Mouse (Mus musculus) c-Kit-positive CD71-positive TER-119-positive erythroid progenitor cells, embryonic 14.5 days (primary cell): Measurements from ENCODE around the gene Itpkb.
"Not testable (repeated sequence)": the region's sequence is repeated elsewhere in the genome, so short reads cannot be mapped to it uniquely, and the experiment has no call there.

Source experiments
- DNase-seq: peaks from one replicate; pipeline ENCODE4 v3.0.0-alpha.2; 2013; ENCODE audit warnings: low spot score

The Itpkb gene

DNA sequence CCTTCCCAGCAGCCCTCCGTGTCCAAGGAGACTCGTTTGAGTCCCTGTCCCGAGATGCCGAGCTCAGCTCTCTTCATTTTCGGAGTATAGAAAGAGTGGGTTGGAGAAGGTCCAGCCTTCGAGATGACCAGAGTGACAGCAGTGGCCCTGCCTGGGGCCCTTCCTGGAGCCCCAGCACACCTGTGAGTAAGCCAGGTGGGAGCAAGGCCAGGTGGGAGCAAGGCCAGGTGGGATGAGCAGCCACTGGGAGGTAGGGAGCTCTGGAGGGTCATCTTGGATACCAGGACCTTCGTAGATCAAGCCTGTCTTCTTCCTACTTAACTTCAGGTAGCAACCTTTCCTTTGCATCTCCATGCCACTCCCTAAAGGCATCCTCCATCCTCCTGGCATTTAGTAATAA lies 37.8 kb downstream of the Itpkb start:
- DNase-seq: no peak

DNA sequence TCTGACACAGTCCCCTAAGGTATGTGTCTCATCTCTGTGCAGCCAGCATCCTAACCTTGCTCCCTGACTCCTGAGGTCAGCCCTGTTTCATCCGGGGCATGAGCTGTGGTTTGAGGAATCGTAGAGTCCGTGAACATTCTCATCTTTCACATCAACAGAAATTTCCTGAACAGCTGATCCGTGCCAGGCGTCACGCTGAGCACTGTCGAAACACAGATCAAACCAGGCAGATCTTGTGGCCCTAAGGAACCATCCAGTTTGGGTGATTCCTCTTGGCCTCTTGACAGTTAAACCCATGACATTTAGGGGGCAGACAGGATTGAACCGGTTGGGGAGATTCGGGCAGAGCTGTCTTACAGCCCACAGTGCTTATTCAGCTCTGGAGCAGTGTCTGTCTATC lies 38.4 kb downstream of the Itpkb start:
- no peak for DNase-seq

DNA sequence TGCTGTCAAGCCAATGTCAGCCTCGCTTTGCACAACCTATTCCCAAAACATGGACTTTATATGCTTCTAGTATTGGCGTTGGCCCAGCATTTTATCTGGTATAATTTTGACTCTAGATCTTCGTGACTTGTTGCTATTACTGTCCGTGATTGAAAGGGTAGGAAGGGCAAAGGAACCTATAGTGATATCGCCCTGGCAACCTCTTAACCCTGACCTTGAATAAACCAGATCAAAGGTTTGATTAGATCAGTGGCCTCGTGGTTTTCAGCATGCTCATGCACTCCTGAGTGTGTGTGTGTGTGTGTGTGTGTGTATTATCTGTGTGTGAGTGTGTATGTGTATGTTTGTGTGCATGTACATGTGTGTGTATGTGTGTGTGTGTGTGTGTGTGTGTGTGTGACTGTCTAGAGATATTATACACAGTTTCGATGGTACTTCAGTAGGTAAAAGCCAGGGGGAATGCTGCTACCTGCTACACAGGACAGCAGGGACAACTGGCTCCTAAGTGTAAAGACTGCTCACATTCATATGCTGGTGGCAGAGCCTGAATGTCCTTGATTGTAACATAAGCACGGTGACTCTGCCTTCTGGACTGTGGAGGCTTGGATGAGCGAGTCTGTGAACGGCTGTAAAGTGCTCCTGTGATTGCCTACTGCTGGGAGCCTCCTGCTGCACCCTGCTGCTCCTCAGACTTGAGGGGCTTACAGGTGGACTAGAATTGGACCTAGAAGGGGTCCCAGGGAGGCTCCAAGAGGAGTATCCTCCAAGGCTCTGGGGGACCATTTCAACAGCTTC lies 40.8 kb downstream of the Itpkb start:
- DNase-seq: no peak

DNA sequence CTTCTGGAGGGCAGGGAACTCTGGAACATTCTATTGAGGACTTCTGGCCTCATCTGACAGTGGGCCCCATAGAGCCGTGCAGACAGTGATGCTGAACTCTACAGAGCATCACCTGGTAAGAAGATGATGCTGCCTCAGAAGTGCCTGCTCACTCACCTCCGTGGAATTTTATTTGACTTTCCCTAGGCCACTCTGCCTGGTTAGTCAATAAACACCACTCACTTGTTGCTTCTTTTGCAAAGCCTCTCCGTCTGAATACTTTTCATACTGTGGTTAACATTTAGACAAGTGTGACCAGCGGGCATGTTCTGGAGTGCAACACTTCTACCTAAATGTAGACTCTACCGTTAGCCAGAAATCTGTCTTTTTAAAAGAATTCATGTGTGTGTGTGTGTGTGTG lies 42.0 kb downstream of the Itpkb start:
- DNase-seq: not testable (repeated sequence)

DNA sequence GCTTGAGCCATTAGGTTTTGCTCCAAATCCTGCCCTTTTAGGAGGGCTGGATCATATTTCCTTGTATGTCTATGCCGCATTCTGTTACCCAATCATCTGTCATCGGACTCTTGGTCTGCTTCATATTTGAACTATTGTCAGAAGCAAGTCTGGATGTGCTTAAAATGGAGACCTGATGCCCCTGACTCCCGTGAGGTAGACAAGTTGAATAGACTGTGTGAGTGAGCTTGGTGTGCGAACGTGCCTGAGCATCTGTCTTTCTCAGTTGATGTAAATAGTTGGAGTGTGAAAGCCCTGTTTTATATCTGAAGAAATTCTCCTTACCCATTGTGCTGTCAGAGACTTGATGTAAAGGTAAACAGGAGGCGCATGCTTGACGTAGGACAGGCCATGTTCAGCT lies 46.3 kb downstream of the Itpkb start:
- no peak for DNase-seq

DNA sequence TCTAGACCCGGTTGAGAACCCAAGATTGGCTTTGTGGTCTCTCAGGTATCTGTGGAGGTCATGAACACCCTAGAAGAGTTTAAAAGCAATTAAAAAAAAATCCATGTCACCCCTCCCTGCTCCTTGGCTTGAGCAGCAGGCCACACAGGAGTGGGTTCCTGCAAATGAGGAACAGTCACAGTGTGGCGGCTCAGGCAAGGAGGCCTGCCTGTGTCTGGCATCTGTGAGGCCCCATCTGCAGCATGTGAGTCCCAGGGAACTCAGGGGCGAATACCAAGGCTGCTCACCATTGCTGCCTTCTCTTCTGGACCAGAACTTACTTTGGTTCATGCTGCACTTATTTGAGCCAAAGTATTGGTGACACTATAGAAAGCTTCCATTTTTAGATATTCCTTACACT lies 49.3 kb downstream of the Itpkb start:
- no peak for DNase-seq

DNA sequence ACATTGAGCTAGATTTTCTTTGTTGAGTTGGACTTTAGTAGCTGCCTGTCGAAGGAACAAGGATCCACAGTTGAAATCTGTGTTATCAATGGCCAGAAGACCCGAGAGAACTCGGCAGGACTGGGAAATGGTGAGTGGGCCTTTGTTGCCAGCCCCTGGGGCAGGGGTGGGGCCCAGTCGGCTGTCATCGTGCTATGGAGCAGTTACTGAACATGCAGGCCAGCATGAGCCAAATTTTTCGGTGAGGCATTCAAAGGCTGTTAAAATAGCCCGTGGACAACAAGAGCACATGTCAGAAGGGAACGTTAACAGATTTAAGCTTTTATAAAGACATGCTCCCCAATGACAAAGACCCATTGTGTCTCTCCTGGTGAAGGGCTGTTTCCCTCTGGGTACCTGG lies 52.1 kb downstream of the Itpkb start:
- DNase-seq: no peak

DNA sequence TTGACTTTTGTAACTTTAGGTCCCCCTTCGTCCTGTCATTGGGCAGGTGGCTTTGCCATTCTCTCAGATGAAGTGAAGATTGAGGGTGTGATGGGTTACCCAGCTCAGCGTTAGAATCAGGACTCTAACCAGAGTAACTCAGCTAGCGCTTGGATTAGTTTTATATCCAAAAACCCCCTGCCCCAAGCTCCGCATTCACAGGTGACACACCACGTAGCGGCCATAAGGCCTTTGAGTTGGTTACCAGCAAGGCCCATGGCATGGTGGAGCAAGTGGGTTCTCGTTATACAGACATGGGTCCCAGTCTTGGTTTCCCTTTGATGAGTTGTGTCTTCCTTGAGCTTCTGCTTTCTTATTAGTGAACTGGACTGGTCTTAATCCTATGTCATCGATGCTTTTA lies 53.6 kb downstream of the Itpkb start:
- no peak for DNase-seq

DNA sequence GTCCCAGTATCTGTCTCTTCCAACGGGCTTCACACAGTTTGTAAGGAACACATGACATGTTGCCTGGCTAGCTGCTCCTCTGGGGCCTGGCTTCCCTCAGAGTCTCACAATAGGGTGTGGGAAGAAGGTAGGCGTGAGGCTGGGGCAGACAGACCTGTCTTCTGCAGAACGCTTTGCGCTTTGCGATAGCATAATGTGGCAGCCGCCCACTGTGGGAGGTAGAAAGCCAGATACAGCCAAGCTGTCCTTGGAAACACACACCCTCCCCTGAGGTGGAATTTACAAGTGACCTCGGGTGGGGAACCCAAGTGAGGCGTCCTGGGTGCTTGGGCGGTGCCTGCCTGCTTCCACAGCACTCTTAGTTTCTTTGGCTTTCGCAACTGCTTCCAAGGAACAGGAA lies 54.2 kb downstream of the Itpkb start:
- no peak for DNase-seq

DNA sequence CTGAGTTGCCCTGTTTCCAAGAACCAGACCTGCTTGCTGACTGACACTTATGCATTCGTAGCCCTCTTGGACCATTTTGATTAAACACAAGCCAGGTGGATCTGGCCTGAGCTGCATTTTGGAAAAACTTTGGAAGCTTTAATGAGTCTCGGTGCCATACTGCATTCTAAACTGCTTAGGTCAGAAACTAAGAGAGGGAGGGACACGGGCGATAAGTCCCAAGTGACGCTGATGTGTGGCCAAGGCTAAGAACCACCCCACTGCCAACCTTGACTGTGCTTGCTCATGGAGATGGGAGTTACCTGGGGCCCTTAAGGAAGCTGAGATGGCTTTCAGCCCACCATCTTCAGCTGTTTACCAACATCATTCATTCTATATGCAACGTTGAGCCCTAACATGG lies 55.0 kb downstream of the Itpkb start:
- DNase-seq: no peak

DNA sequence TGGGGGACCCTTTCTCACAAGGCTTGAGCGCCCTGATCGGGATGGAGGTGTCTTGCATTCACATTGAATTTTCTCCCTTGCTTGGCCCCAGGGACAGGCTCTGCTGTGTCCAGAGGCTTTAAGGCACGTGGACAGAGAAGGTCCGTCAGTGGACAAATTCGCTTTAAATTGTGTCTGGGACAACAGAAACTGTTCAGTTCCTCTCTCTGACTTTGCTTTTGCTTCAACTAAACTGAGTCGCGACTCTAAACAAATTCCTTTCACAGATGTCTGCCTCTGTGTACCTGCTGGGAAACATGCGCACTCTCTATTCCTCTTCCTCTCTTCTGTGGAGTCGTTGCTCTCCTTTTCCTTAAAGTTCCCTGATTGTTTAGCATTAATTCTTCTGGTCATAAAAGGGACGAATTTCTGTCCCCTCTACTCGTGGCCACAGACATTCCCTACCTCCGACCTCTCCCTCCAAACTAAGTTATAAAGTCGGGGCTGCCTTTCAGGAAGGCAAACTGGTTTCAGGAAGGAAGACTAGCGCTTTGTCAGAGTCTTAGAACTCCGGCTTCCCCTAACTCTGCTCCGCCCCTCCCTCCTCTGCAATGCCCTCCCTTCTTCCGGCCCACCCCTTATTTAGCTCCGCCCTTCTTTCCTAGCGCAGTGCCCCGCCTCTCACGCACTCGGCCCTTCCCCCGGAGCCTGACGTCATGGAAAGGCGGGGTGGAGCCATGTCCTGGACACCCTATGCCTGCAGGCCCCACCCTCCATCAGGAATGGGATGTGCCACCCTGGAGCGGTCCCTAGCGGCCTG lies 56.9 kb downstream of the Itpkb start:
- DNase-seq: peak; percentile 99

DNA sequence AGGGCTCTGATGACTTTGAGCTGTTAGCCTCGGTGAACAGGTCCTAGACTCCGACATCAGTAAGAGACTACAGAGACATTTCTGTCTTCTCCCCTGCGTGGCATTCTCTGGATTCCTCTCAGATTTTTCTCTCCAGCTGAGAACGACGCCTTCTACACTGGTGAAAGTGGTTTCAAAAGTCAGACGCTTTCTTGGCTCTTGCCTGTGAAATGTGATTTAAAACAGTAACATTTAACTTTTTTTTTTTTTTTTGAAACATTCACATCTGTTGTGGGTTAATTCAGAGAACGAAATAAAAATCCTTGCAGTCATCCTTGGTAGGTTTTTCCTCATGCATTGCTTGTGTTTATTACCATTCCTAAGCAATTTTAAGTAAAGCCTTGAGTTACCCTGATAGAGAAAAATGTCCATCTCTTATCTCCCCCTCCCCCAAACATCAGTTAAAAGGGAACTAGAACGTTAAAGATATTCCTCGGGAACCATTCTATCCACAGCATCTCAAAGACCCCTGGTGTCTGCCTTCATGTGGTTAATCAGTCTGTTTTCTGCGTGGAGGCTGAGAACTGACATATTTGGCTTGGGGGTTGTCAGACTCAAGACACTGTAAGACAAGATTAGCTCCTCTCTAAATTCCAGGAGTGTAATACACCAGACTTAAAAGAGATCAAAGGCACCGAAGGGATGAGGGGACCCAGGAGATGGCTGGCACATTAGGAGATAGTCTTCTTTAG lies 57.6 kb downstream of the Itpkb start:
- DNase-seq: no peak

DNA sequence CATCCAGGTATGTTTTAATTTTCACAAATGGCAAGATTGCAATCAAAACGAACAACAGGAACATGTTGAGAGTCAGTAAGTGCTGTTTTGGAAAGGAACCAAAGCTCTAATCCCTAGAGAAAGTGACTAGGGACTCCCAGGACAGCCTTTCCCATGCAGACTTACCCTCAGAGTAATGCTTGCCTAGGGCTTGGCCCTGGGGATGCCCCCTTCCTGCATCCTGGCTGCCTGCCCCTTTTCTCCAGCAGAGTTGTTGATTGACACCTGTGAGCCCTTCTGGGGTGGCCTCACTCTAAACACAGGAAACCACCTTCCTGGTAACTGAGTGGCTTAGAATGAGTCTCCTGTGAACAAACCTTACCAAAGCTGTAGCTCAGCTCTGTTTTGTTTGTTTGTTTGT lies 58.2 kb downstream of the Itpkb start:
- no peak for DNase-seq

DNA sequence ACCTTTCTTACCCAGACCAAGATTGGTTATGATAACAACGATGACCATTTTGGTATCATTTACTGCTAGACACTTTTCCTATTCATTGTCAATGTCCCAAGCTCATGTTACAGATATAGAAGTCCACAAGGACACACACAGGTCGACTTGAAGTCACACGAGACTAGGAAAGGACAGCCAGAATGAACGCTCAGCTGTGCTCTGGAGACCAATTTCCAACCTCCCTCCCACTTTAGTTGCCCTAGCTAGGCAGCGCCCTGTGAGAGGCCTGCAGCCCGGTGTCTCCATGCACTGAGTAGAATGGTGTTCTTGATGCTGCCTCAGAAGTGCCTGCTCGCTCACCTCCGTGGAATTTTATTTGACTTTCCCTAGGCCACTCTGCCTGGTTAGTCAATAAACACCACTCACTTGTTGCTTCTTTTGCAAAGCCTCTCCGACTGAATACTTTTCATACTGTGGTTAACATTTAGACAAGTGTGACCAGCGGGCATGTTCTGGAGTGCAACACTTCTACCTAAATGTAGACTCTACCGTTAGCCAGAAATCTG lies 59.0 kb downstream of the Itpkb start:
- DNase-seq: not testable (repeated sequence)

DNA sequence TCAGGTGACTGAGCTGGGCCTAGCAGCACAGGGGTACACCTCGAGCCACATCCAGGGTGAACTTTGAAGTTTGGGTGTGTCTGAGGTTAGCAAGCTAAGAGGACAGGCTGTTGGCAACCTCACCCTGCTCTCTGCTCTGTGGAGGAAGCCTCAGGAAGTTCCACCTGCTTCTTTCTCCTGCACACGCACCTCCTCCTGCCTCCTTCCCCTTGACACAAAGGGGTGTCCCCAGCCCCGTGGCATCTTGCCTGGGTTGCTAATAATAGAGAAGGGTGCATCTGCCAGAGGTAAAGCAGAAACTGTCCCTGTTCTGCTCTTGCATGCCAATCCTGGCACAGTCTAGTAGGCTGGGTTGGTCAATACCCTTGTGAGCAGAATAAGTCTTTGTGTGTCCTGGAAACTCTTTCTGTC lies 60.0 kb downstream of the Itpkb start:
- no peak for DNase-seq

DNA sequence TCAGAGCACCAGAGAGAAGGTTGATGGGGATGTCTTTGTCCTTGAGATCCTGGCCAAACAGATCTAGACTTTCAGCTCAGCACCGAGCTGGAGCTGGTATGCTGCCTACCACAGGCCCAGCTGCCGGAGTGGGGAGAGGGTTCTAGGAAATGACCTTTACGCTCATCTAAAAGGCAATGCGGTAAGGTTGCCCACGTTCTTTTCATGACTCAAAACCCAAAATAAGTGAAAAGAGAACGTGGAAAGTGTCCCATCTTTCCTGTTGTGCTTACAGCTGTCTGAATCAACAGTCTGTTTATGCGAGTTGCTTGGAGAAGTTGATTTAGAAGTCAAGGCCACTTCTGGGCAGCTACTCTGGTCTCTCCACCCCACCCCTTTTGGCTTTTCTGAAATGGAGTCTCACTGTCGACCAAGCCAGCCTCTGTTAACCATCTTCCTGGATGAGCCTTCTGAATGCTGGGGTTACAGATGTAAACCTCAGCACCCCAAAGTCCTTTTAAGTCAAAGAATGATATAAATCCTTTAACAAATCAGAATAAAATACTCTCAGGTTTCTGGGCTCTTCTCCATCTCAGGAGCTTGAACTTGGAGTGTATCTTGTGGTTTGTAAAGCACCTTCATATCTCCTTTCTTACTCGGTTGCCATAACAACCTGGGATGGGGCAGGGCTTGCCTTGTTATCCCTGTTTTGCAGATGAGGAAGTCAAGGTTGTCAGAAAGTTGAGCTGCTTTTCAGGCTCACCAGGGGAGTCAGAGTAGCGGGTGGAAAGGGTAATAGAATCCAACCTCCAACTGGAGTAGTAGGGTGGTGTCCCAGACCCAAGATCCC lies 60.7 kb downstream of the Itpkb start:
- no peak for DNase-seq

DNA sequence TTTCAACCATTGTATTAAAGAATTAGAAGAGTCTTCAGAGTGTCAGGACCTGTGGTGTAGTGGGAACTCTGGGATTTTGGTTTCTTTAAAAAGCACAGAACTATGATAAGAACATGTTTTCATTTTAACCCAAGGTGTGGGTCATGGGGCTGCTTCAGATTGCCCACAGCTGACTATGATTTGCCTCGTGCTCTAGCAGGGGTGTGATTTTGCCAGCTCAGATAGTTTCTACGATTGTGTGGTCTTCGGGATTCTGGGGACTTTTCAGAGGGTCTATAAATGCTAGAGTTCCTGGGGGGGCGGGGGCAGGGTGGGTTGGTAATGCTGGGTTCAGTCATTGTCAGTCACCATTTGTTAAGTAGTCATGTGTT lies 61.3 kb downstream of the Itpkb start:
- no peak for DNase-seq

DNA sequence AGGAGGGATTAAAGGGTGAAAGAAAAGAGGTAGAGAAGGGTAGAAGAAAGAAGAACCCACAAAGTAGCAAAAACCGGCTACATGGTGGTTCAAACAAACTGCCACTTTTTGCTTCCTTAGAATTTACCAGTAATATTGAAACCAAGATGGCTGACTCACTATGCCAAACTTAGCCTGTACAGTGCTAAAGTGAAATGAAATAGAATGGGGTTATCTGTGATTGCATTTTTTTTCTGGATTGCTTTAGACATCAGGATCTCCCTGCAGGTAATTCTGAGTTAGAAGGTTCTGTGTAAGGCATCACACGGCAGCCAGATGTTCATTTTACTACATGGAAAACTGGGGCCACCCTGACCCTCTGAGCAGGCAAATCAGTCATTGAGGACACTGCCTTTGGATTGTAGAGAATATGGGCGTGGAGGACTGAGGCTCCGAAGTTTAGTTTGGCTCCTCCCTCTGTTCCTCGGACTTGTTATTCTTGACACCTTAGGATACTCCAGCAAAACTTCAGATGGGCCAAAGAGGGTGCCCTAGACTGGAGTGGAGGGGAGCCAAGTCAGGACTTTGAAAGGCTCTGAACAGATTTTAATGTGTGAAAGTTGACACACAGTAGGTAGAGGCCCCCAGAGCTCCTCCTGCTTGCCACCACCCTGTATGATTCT lies 62.0 kb downstream of the Itpkb start:
- DNase-seq: no peak

DNA sequence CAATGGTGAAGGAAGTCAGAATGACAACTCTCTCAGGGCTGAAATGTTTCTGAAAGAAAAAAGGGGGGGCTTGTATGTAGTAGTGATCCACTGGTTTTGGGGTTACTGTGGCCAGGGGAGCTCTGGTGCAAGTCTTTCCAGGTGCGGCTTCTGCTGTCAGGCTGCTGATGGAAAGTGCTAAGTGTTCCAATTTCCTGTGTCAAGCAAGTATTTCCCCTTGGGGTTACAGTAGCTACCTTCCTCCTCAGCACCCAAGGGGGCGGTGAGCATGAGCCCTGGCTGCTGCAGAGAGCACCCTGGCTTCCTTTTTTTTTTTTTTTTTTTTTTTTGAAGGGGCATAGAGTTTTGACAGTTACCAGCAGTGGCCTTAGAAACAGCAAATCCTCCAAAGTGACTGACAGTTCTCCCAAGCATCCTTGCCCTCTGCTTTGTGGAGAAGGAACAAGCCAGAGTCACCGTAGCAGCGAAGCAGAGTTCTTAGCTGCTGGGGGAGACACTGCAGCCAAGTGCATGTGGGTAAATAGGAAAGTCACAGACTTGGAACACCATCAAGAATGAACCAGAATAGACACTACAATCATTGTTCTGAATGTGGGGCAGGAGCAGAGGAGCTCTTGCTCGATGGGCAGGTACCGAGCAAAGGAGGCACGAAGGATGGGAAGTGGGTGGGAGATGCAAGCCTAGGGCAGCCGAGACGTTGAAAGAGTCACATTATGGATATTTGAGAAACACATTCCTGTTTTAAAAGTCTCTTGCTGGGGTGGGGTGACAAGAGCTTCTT lies 62.9 kb downstream of the Itpkb start:
- no peak for DNase-seq

DNA sequence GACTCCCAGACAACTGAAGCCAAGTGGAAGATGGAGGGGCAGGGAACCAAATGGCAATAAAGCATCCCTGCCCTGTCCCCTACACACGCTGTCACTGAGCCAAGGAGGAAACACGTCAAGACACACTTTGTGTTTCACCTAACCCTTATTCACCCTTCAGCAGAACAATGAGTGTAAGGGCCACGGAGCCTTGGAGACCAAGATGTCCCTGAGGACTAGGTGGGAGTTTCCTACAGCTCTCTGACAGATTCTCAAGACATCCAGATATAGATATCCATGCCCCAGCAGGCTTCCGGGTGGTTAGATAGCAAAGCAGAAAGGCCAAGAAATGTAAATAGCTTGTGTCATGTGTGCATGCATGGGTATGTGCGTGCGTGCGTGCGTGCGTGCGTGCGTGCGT lies 63.6 kb downstream of the Itpkb start:
- DNase-seq: no peak
